Mouse (Mus musculus) midbrain, embryonic 11.5 days (tissue): ENCODE data around the gene Ripk3. TPM values are rescaled to one million over a fixed set of nuclear protein-coding genes. Genes with fewer than 3 reads are reported as not detected.

ENCODE experiments used
- ATAC-seq: fragments of 200-750 bp; cut with Nextera tagmentation; 2 replicates; pipeline ENCODE4 v1.8.0; 2017; ENCODE audit warnings: moderate TSS enrichment, moderate library complexity; ENCODE audit not compliant: low FRiP score
- DNase-seq: peaks from one replicate; pipeline ENCODE4 v3.0.0; 2015; ENCODE audit warnings: low spot score; ENCODE audit errors: missing footprints
- H3K27ac ChIP-seq: fragments of 300-500 bp; sonication (generic); 2 replicates; pipeline ENCODE4 v1.5.1; 2014; ENCODE audit warnings: low read depth, low read length
- H3K27me3 ChIP-seq: fragments of 300-500 bp; sonication (generic); 2 replicates; pipeline ENCODE4 v1.6.1; 2014; ENCODE audit warnings: mild to moderate bottlenecking, low read length, moderate library complexity, mixed read lengths; ENCODE audit not compliant: control insufficient read depth, insufficient read depth
- H3K36me3 ChIP-seq: fragments of 300-500 bp; sonication (generic); 2 replicates; pipeline ENCODE4 v1.6.1; 2014; ENCODE audit warnings: mild to moderate bottlenecking, low read length, moderate library complexity, mixed read lengths; ENCODE audit not compliant: control insufficient read depth, insufficient read depth
- H3K4me1 ChIP-seq: fragments of 300-500 bp; sonication (generic); 2 replicates; pipeline ENCODE4 v1.6.1; 2014; ENCODE audit warnings: low read length; ENCODE audit not compliant: control insufficient read depth, insufficient read depth
- H3K4me2 ChIP-seq: fragments of 300-500 bp; sonication (generic); 2 replicates; pipeline ENCODE4 v1.6.1; 2014; ENCODE audit warnings: mild to moderate bottlenecking, moderate library complexity
- H3K4me3 ChIP-seq: fragments of 300-500 bp; sonication (generic); 2 replicates; pipeline ENCODE4 v1.5.1; 2014; ENCODE audit warnings: low read depth, low read length
- H3K9ac ChIP-seq: fragments of 300-500 bp; sonication (generic); 2 replicates; pipeline ENCODE4 v1.6.1; 2014; ENCODE audit warnings: low read length
- H3K9me3 ChIP-seq: fragments of 300-500 bp; sonication (generic); 2 replicates; pipeline ENCODE4 v1.6.1; 2016; ENCODE audit warnings: low read length; ENCODE audit not compliant: control insufficient read depth
- WGBS: fragments of 180-500 bp; shearing (Covaris S2); extraction: QIAGEN DNeasy Blood & Tissue Kit; methylation state at CpG from one replicate; pipeline ENCODE4 v1.1.7; 2014; 5-methylcytosine and 5-hydroxymethylcytosine counted together
- polyA plus RNA-seq: library from polyadenylated mRNA; unstranded; fragments of >200 nt; fragmentation: Nextera tagmentation; extraction: Ambion mirVana; gene quantifications from 2 replicates; pipeline ENCODE4 v1.2.1, GENCODE M21; 2014

Ripk3 gene
- 4.0 and 4.5 TPM in 2 replicates for polyA plus RNA-seq

DNA sequence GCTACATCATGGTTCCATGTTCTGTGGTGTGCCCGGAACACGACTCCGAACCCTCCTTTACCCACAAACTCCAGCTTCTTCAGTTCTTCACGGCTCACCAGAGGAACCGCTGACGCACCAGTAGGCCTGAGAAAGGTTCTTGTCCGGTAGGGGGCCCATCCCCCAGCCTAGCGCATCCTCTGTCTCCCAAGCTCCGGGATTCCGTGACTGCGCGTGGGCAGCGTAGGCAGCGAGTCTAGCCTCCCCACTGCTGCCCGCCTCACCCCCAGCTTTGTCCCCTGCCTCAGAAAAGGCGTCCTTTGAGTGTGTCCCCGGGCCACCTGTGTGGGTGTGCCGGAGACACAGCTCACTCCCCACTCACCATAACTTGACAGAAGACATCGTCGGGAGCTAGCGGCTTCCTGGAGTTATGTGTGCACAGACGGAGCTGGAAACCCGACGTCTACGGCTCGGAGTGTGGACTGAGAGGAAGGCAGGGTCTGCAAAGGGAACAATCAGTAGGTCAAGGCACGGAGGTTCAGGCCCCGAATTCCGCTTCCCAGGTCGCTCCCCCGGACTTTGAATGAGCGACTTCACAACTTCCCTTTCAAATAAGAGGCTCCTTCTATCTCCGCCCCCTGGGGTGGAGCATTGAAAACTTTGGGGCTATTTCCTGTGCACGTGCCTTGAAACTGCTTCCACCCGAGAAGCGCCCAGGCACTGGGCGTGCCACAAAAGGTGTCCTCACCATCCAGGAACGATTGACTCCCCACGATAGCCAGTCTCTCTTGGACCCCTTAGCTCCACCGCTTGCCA, at the start of gene Ripk3:
Gene Ripk3, minus strand, starts transcription at position 610 of the 795 bp plus-strand sequence.
- H3K27me3 ChIP-seq = peaks cover 52% of the 10 kb centered on the region
- 6% methylated on average over 40 of the region's 40 CpGs for WGBS
- no peaks in the 10 kb centered on the region for H3K9me3 ChIP-seq
- peak within 1 kb of the TSS; percentile 21 for H3K4me3 ChIP-seq
- no peaks in the 10 kb centered on the region for H3K36me3 ChIP-seq
- H3K4me2 ChIP-seq = peak within 1 kb of the TSS; percentile 41
- H3K9ac ChIP-seq = no peak within 1 kb of the TSS; the same call in 1 of the 2 replicates
- peaks cover 4% of the 10 kb centered on the region for H3K4me1 ChIP-seq
- H3K27ac ChIP-seq = no peak within 1 kb of the TSS
- peak; percentile 89 for DNase-seq
- no peak for ATAC-seq

DNA sequence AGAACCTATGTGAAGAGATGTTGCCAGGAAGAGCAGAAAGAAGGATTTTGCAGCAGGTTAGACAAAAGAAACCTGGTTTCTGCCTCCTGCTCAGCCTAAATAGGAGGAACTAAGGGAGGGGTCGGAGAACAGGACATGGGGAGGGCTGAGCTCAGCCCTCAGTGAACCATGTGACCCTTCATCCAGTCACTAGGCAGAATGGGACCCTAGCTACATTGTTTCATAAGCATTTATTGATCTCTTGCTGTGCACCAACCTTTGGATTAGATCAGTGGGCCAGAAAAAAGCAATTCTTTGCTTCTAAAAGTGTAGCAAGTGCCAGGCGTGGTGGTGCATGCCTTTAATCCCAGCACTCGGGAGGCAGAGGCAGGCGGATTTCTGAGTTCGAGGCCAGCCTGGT, 49.6 kb upstream of the Ripk3 start:
- Histone ChIP-seq H3K36me3 (no peaks in the 10 kb centered on the region), H3K4me2 (no peak overlapping the region), H3K4me3 (no peak overlapping the region), H3K4me1 (no peaks in the 10 kb centered on the region), H3K9ac (no peak overlapping the region), H3K27me3 (no peaks in the 10 kb centered on the region), H3K9me3 (no peaks in the 10 kb centered on the region), H3K27ac (no peak overlapping the region)
- no peak for ATAC-seq
- no peak for DNase-seq
- WGBS = 88% methylated on average over 5 of the region's 5 CpGs

DNA sequence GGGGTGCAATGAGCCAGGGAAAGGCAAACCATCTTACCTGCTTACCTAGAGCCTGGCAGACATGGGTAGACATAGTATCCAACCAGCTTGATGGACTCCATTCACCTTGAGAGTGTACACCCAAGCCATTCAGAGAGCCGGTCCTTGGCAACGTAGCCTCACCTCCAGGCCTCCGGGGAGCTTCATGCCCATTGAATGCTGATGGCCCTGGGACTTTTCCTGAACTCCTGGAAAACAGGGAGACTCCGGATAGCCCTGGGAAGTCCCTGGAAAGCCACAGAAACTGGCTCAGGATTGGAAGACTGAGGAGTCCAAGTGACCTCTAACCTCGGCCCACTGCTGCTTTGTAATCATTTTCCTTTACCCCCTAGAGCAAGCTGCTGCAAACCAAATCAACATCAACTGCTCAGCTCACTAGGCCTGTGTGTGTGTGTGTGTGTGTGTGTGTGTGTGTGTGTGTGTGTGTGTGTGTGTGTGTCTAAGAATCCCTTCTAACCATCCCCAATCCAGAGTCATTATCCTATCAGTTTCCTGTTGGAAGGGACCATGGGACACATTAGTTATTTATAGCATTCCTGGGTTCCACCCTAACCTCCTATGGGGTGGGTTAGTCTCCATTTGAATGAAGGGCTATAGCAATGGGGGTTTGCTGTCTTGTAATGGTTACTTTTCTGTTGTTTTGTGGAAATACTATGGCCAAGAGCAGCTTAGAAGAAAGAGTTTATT, 46.3 kb upstream of the Ripk3 start:
- WGBS = 64% methylated on average over 5 of the region's 5 CpGs
- ATAC-seq (no peak), DNase-seq (peak; percentile 53)
- no peak overlapping the region for H3K4me3 ChIP-seq
- H3K27me3 ChIP-seq = no peaks in the 10 kb centered on the region
- no peak overlapping the region for H3K4me2 ChIP-seq
- no peaks in the 10 kb centered on the region for H3K9me3 ChIP-seq
- H3K36me3 ChIP-seq = no peaks in the 10 kb centered on the region
- H3K4me1 ChIP-seq = no peaks in the 10 kb centered on the region
- no peak overlapping the region for H3K27ac ChIP-seq
- H3K9ac ChIP-seq = no peak overlapping the region

DNA sequence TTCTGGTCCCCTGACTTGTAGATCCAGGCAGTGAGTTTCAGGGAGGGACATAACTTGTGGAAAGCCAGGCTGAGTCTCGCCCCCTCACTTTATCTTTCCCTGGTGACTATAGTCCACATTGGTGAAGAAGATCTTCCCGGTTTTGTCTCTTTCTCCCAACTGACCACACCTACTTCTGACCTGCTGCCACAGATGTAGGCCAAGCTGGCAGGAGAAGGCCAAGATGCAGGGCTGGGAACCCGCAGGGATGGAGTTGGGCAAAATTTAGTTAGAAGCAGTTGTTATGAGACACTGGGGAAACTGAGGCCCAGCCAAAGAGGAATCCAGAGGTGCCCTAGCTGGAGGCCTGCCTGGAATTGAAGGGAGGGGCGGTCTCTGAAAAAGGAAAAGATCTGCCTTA, 44.5 kb upstream of the Ripk3 start:
- DNase-seq = peak; percentile 61

DNA sequence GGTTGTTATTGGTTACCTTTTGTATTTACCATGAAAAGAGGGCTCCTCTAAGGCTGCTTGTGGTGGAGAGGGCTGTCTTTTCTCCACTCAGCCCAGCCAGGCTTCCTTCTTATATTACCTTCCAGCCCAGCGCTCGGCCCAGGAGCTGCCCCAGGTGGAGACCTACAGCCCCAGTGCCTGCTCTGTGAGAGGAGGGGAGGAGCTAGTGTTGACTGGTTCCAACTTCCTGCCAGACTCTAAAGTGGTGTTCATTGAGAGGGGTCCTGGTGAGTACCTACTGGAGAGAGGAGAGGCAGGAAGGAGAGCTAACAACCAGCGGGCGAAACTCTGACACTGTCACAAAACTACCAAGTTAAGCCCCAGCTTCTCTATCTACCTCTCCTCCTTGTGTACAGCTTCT, 41.7 kb upstream of the Ripk3 start:
- no peak for ATAC-seq
- WGBS = 87% methylated on average over 4 of the region's 4 CpGs

More for the DNA sequence above, 44.5 kb upstream of the Ripk3 start:
- Histone ChIP-seq H3K9me3 (no peaks in the 10 kb centered on the region), H3K4me3 (no peak overlapping the region), H3K27ac (no peak overlapping the region), H3K36me3 (no peaks in the 10 kb centered on the region), H3K4me2 (no peak overlapping the region), H3K9ac (no peak overlapping the region), H3K27me3 (no peaks in the 10 kb centered on the region), H3K4me1 (no peaks in the 10 kb centered on the region)
- 84% methylated on average over 4 of the region's 4 CpGs for WGBS
- ATAC-seq = no peak

DNA sequence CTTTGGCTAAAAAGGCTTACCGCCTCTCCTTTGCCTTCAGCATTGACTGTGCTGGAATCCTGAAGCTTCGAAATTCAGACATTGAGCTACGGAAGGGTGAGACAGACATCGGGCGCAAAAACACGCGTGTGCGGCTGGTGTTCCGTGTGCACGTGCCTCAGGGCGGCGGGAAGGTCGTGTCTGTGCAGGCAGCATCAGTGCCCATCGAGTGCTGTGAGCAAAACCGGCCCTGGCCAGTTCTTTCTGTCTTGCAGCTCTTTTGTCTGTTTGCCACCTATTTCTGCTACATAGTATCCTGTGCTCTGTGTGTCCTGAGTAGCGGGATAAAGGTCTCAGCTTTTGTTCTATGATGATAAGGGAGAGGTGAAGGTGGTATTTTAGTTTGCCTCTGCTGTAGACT, 41.2 kb upstream of the Ripk3 start:
- Histone ChIP-seq H3K4me3 (no peak overlapping the region), H3K36me3 (no peaks in the 10 kb centered on the region), H3K9me3 (no peaks in the 10 kb centered on the region), H3K9ac (no peak overlapping the region), H3K4me1 (peaks cover 20% of the 10 kb centered on the region), H3K4me2 (no peak overlapping the region), H3K27ac (no peak overlapping the region), H3K27me3 (peaks cover 19% of the 10 kb centered on the region)
- no peak for ATAC-seq
- WGBS = 92% methylated on average over 16 of the region's 16 CpGs
- no peak for DNase-seq

More for the DNA sequence above, 41.7 kb upstream of the Ripk3 start:
- Histone ChIP-seq H3K9me3 (no peaks in the 10 kb centered on the region), H3K4me2 (no peak overlapping the region), H3K4me3 (no peak overlapping the region), H3K4me1 (peaks cover 16% of the 10 kb centered on the region), H3K9ac (no peak overlapping the region), H3K27me3 (peaks cover 19% of the 10 kb centered on the region), H3K27ac (no peak overlapping the region), H3K36me3 (no peaks in the 10 kb centered on the region)
- DNase-seq = no peak

DNA sequence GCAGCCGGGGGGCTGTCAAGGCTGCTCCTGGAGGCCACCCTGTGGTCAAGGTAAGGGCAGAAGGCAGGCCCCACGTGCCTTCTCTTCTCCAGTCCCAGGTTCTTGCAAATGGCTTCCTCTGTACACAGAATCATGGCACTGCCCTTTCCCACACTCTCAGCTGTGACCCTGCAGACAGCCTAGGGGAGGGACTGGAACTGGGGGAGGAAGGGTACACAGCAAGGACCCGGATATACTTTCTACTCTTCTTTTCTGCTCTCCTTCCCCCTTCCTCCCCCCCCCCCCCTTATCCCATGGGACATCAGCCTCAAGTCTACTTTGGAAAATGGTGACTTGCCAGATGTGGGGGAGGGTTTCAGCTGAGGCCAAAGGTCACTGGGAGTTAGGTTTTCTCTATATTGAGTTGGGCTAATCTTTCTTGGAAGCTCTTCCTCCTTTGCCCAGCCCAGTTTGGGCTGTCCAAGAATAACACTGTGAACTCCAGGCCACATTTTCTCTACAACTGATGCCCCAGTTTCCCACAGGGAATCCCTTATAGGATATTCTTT, 40.1 kb upstream of the Ripk3 start:
- WGBS = 51% methylated on average over 3 of the region's 3 CpGs
- Histone ChIP-seq H3K9me3 (no peaks in the 10 kb centered on the region), H3K9ac (no peak overlapping the region), H3K4me2 (no peak overlapping the region), H3K36me3 (no peaks in the 10 kb centered on the region), H3K27ac (no peak overlapping the region), H3K27me3 (peaks cover 19% of the 10 kb centered on the region), H3K4me1 (peaks cover 30% of the 10 kb centered on the region), H3K4me3 (no peak overlapping the region)
- ATAC-seq (no peak), DNase-seq (no peak)

DNA sequence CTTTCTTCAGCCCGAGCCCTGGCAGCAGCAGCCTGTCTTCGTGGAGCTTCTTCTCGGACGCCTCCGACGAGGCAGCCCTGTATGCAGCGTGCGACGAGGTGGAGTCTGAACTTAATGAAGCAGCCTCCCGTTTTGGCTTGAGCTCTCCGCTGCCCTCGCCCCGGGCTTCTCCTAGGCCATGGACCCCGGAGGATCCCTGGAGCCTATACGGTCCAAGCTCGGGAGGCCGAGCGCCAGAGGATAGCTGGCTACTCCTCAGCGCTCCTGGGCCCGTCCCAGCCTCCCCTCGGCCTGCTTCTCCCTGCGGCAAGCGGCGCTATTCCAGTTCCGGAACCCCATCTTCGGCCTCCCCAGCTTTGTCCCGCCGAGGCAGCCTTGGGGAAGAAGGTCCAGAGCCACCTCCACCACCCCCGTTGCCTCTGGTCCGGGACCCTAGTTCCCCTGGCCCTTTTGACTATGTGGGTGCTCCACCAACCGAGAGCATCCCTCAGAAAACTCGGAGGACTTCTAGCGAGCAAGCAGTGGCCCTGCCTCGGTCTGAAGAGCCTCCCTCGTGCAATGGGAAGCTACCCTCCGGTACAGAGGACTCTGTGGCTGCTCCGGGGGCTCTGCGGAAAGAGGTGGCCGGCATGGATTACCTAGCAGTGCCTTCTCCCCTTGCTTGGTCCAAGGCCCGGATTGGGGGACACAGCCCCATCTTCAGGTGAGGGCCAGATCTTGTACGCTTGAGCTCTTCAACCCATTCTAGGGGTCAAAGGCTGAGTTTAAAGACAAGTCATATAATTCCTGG, 38.1 kb upstream of the Ripk3 start:
- Histone ChIP-seq H3K4me2 (peak overlapping the region; percentile 89), H3K4me3 (peak overlapping the region; percentile 45), H3K36me3 (no peaks in the 10 kb centered on the region), H3K9me3 (no peaks in the 10 kb centered on the region), H3K27me3 (peaks cover 19% of the 10 kb centered on the region), H3K4me1 (peaks cover 35% of the 10 kb centered on the region), H3K27ac (no peak overlapping the region), H3K9ac (peak overlapping the region; percentile 31)
- ATAC-seq (no peak), DNase-seq (peak; percentile 96)
- 9% methylated on average over 41 of the region's 41 CpGs for WGBS
